Mouse (Mus musculus) limb, embryonic 11.5 days (tissue): ENCODE results near the gene Uchl3. TPM values are rescaled to one million over a fixed set of nuclear protein-coding genes. Genes with fewer than 3 reads are reported as not detected.

ENCODE experiments used
- ATAC-seq: fragments of 200-750 bp; cut with Nextera tagmentation; 2 replicates; pipeline ENCODE4 v1.8.0; 2017; ENCODE audit warnings: low read depth; ENCODE audit not compliant: insufficient number of reproducible peaks, low FRiP score, low TSS enrichment
- DNase-seq: peaks from one replicate; pipeline ENCODE4 v3.0.0-alpha.2; 2015; ENCODE audit warnings: low spot score
- H3K27ac ChIP-seq: fragments of 300-500 bp; sonication (generic); replicated peaks from 2 replicates; pipeline ENCODE4 v1.5.1; 2014; ENCODE audit warnings: low read depth, mild to moderate bottlenecking, low read length
- H3K27me3 ChIP-seq: fragments of 300-500 bp; sonication (generic); 2 replicates; pipeline ENCODE4 v1.6.1; 2014; ENCODE audit warnings: mild to moderate bottlenecking, low read length, mixed read lengths; ENCODE audit not compliant: control insufficient read depth, insufficient read depth
- H3K36me3 ChIP-seq: fragments of 300-500 bp; sonication (generic); 2 replicates; pipeline ENCODE4 v1.6.1; 2014; ENCODE audit warnings: mild to moderate bottlenecking, low read length, moderate library complexity, mixed read lengths; ENCODE audit not compliant: control insufficient read depth, insufficient read depth
- H3K4me1 ChIP-seq: fragments of 300-500 bp; sonication (generic); 2 replicates; pipeline ENCODE4 v1.6.1; 2014; ENCODE audit warnings: low read length, mixed read lengths; ENCODE audit not compliant: control insufficient read depth, insufficient read depth
- H3K4me2 ChIP-seq: fragments of 300-500 bp; sonication (generic); 2 replicates; pipeline ENCODE4 v1.6.1; 2014; ENCODE audit warnings: low read depth, mild to moderate bottlenecking, moderate library complexity; ENCODE audit not compliant: severe bottlenecking
- H3K4me3 ChIP-seq: fragments of 300-500 bp; sonication (generic); 2 replicates; pipeline ENCODE4 v1.5.1; 2014; ENCODE audit warnings: low read depth, low read length
- H3K9ac ChIP-seq: fragments of 300-500 bp; sonication (generic); 2 replicates; pipeline ENCODE4 v1.6.1; 2014; ENCODE audit warnings: mild to moderate bottlenecking, low read length
- H3K9me3 ChIP-seq: fragments of 300-500 bp; sonication (generic); 2 replicates; pipeline ENCODE4 v1.6.1; 2016; ENCODE audit warnings: low read length; ENCODE audit not compliant: control insufficient read depth
- WGBS: fragments of 180-500 bp; shearing (Covaris S2); extraction: QIAGEN DNeasy Blood & Tissue Kit; methylation state at CpG from one replicate; pipeline ENCODE4 v1.1.7; 2014; 5-methylcytosine and 5-hydroxymethylcytosine counted together
- polyA plus RNA-seq: library from polyadenylated mRNA; unstranded; fragments of >200 nt; fragmentation: Nextera tagmentation; extraction: Ambion mirVana; gene quantifications from 2 replicates; pipeline ENCODE4 v1.2.1, GENCODE M21; 2014

Gene Uchl3
- polyA plus RNA-seq, 1 experiment from 2014 or later = 165 TPM

GRCm38 (mm10) chr14:101704479-101704878, 50.7 kb downstream of the Uchl3 start:
- WGBS = 78% methylated on average over 4 of the region's 4 CpGs
- Histone ChIP-seq H3K36me3 (no peaks in the 10 kb centered on the region), H3K4me1 (no peaks in the 10 kb centered on the region), H3K27ac (no peak overlapping the region), H3K4me3 (no peak overlapping the region), H3K27me3 (no peaks in the 10 kb centered on the region), H3K9ac (no peak overlapping the region), H3K9me3 (no peaks in the 10 kb centered on the region), H3K4me2 (no peak overlapping the region)
- DNase-seq (no peak), ATAC-seq (no peak)

GRCm38 (mm10) chr14:101707088-101707487, 53.3 kb downstream of the Uchl3 start:
- H3K9ac ChIP-seq = no peak overlapping the region
- no peaks in the 10 kb centered on the region for H3K27me3 ChIP-seq
- H3K4me2 ChIP-seq = no peak overlapping the region
- no peak for DNase-seq
- no peak overlapping the region for H3K4me3 ChIP-seq
- no peak overlapping the region for H3K27ac ChIP-seq
- H3K36me3 ChIP-seq = no peaks in the 10 kb centered on the region
- 91% methylated on average over 5 of the region's 5 CpGs for WGBS
- no peaks in the 10 kb centered on the region for H3K9me3 ChIP-seq
- H3K4me1 ChIP-seq = no peaks in the 10 kb centered on the region
- ATAC-seq = no peak

- Histone ChIP-seq H3K36me3 (no peaks in the 10 kb centered on the region), H3K4me3 (no peak overlapping the region), H3K9me3 (no peaks in the 10 kb centered on the region), H3K4me2 (no peak overlapping the region), H3K9ac (no peak overlapping the region), H3K4me1 (no peaks in the 10 kb centered on the region), H3K27me3 (no peaks in the 10 kb centered on the region), H3K27ac (no peak overlapping the region)
- no peak for ATAC-seq
- DNase-seq = no peak
- WGBS = 89% methylated on average over 2 of the region's 2 CpGs
Observed at GRCm38 (mm10) chr14:101714414-101714813, 60.6 kb downstream of the Uchl3 start.

GRCm38 (mm10) chr14:101729237-101729971, 75.6 kb downstream of the Uchl3 start, which contains the start of the genes Gm9922 and Lmo7:
Gene Gm9922 (minus strand): TSS chr14:101729814.
Gene Lmo7 (plus strand): TSS chr14:101729957.
- H3K4me3 ChIP-seq = peak within 1 kb of the TSS; percentile 53
- peak within 1 kb of the TSS; percentile 97 for H3K4me2 ChIP-seq
- H3K36me3 ChIP-seq = no peaks in the 10 kb centered on the region
- H3K4me1 ChIP-seq = no peaks in the 10 kb centered on the region
- H3K9ac ChIP-seq = peak within 1 kb of the TSS; percentile 46
- under 1% methylated on average over 47 of the region's 51 CpGs for WGBS
- peaks cover 8% of the 10 kb centered on the region; the same call in 1 of the 2 replicates for H3K27me3 ChIP-seq
- H3K27ac ChIP-seq = no peak within 1 kb of the TSS
- H3K9me3 ChIP-seq = no peaks in the 10 kb centered on the region
- ATAC-seq (peak; percentile 72; the same call in 1 of the 2 replicates), DNase-seq (peak; percentile 80)

GRCm38 (mm10) chr14:101729972-101730692, 76.4 kb downstream of the Uchl3 start:
- under 1% methylated on average over 28 of the region's 28 CpGs for WGBS
- Histone ChIP-seq H3K27ac (no peak overlapping the region), H3K27me3 (peaks cover 8% of the 10 kb centered on the region; the same call in 1 of the 2 replicates)

GRCm38 (mm10) chr14:101733542-101734303, 80.0 kb downstream of the Uchl3 start:
- no peak overlapping the region for H3K4me3 ChIP-seq
- H3K4me1 ChIP-seq = no peaks in the 10 kb centered on the region
- ATAC-seq (no peak), DNase-seq (no peak)
- H3K27me3 ChIP-seq = 0 out of 2 replicates have a peak, but pooled peaks cover 8% of the 10 kb centered on the region
- no peaks in the 10 kb centered on the region for H3K36me3 ChIP-seq
- H3K27ac ChIP-seq = no peak overlapping the region
- no peak overlapping the region for H3K9ac ChIP-seq
- H3K9me3 ChIP-seq = no peaks in the 10 kb centered on the region
- 34% methylated on average over 10 of the region's 10 CpGs for WGBS
- H3K4me2 ChIP-seq = no peak overlapping the region

More at GRCm38 (mm10) chr14:101729972-101730692, 76.4 kb downstream of the Uchl3 start:
- no peaks in the 10 kb centered on the region for H3K4me1 ChIP-seq
- DNase-seq (no peak), ATAC-seq (no peak)
- peak overlapping the region; percentile 97 for H3K4me2 ChIP-seq
- H3K9me3 ChIP-seq = no peaks in the 10 kb centered on the region
- H3K4me3 ChIP-seq = peak overlapping the region; percentile 53
- H3K9ac ChIP-seq = peak overlapping the region; percentile 46
- no peaks in the 10 kb centered on the region for H3K36me3 ChIP-seq

GRCm38 (mm10) chr14:101737501-101737900, 83.7 kb downstream of the Uchl3 start:
- 84% methylated on average over 4 of the region's 4 CpGs for WGBS
- H3K36me3 ChIP-seq = no peaks in the 10 kb centered on the region
- no peak overlapping the region for H3K4me3 ChIP-seq
- H3K9me3 ChIP-seq = no peaks in the 10 kb centered on the region
- no peaks in the 10 kb centered on the region for H3K27me3 ChIP-seq
- no peaks in the 10 kb centered on the region for H3K4me1 ChIP-seq
- no peak overlapping the region for H3K27ac ChIP-seq
- no peak overlapping the region for H3K4me2 ChIP-seq
- no peak for DNase-seq
- H3K9ac ChIP-seq = no peak overlapping the region
- no peak for ATAC-seq
